ENCODE assay signal across 20 mouse cellular contexts in genomic region chr1:86268492-86269189, GRCm38 (mm10). TPM values are rescaled to one million over a fixed set of nuclear protein-coding genes. Genes with fewer than 3 reads are reported as not detected.
DNase-seq lines count a peak whose midpoint lies in the region; ATAC-seq and TF ChIP-seq lines count a peak whose summit lies in the region.
"Had no signal": no experiment of that assay in that cellular context is flagged by ENCODE, and none has a peak within 500 bp of the region (broad histone marks: within the 10 kb centered on the region; RNA-seq: fewer than 3 reads in every experiment).

No protein-coding gene starts in this region.

- H3K9ac ChIP-seq in liver, embryonic 14.5 days (replicated peaks): no peak overlapping the region; the same call in 1 of the 2 replicates
- H3K9ac ChIP-seq: forebrain, embryonic 15.5 days; heart, embryonic 13.5 days; hindbrain, embryonic 13.5 days had no signal

- no peak for TF ChIP-seq CTCF in liver, embryonic 14.5 days (IDR thresholded peaks at IDR 0.05; ENCODE audit: low read depth)
- TF ChIP-seq CTCF in small intestine, adult 2 months (IDR thresholded peaks at IDR 0.05; ENCODE audit: extremely low read depth, insufficient read length, insufficient replicate concordance, low read depth, low read length): no peak

- no peak overlapping the region; the same call in 1 of the 2 replicates for H3K27ac ChIP-seq in liver, embryonic 14.5 days
- H3K27ac ChIP-seq in small intestine, adult 2 months (ENCODE audit: insufficient read depth, low read depth, low read length): peak overlapping the region; percentile 29; the same call in 1 of the 2 replicates
- H3K27ac ChIP-seq: forebrain, embryonic 15.5 days; heart, embryonic 13.5 days; hindbrain, embryonic 13.5 days; limb, embryonic 10.5 days had no signal

- peaks cover 71% of the 10 kb centered on the region for H3K4me1 ChIP-seq in megakaryocyte, embryonic 14.5 days
- peaks cover 9 to 24% of the 10 kb centered on the region in 2 experiments for H3K4me1 ChIP-seq in liver, embryonic 14.5 days (replicated peaks; ENCODE audit: control insufficient read depth in 2 of 2, insufficient read depth in 2 of 2, low read length in 1 of 2)
- H3K4me1 ChIP-seq in small intestine, adult 2 months (ENCODE audit: control insufficient read depth, insufficient read depth, insufficient read length, low read length): peaks cover 25% of the 10 kb centered on the region
- H3K4me1 ChIP-seq: forebrain, embryonic 15.5 days; heart, embryonic 13.5 days; hindbrain, embryonic 13.5 days had no signal

- WGBS in liver, embryonic 14.5 days (ENCODE audit: insufficient replicate concordance): 29% methylated on average over 9 of the region's 9 CpGs
- WGBS in small intestine, adult 2 months: 59% methylated on average over 9 of the region's 9 CpGs

- no peaks in the 10 kb centered on the region for H3K27me3 ChIP-seq in megakaryocyte, embryonic 14.5 days (replicated peaks)
- no peaks in the 10 kb centered on the region for H3K27me3 ChIP-seq in liver, embryonic 14.5 days (ENCODE audit: control insufficient read depth, insufficient read depth, low read length)
- no peaks in the 10 kb centered on the region for H3K27me3 ChIP-seq in small intestine, adult 2 months (ENCODE audit: control insufficient read depth, insufficient read depth, low read length)
- H3K27me3 ChIP-seq: forebrain, embryonic 15.5 days; heart, embryonic 13.5 days; hindbrain, embryonic 13.5 days had no signal

- TF ChIP-seq EP300 in liver, embryonic 14.5 days (IDR thresholded peaks at IDR 0.05; ENCODE audit: low read depth): peak; percentile 40

- no peak overlapping the region for H3K4me2 ChIP-seq in liver, embryonic 14.5 days (ENCODE audit: low read depth)
- H3K4me2 ChIP-seq: forebrain, embryonic 15.5 days; heart, embryonic 13.5 days; hindbrain, embryonic 13.5 days; midbrain, embryonic 11.5 days had no signal

- peak overlapping the region; percentile 70 for H3K4me3 ChIP-seq in megakaryocyte, embryonic 14.5 days (replicated peaks)
- H3K4me3 ChIP-seq in liver, embryonic 14.5 days (ENCODE audit: insufficient read depth in 1 of 2, low read depth in 2 of 2, low read length in 2 of 2): no peak overlapping the region
- H3K4me3 ChIP-seq in small intestine, adult 2 months (ENCODE audit: low read depth, low read length): no peak overlapping the region
- H3K4me3 ChIP-seq: erythroblast, embryonic 14.5 days; forebrain, embryonic 15.5 days; heart, embryonic 13.5 days; hindbrain, embryonic 13.5 days; limb, embryonic 10.5 days had no signal

- H3K36me3 ChIP-seq in megakaryocyte, embryonic 14.5 days (replicated peaks; ENCODE audit: low read length): no peaks in the 10 kb centered on the region
- H3K36me3 ChIP-seq in liver, embryonic 14.5 days (replicated peaks; ENCODE audit: control insufficient read depth, insufficient read depth, low read depth): no peaks in the 10 kb centered on the region
- H3K36me3 ChIP-seq in small intestine, adult 2 months (ENCODE audit: control insufficient read depth, insufficient read depth, low read length): no peaks in the 10 kb centered on the region
- H3K36me3 ChIP-seq: forebrain, embryonic 15.5 days; heart, embryonic 13.5 days; hindbrain, embryonic 13.5 days; limb, embryonic 10.5 days had no signal

- ATAC-seq in megakaryocyte, adult 5-6 weeks (ENCODE audit: poor library complexity, severe bottlenecking): no peak
- peak; percentile 43 for ATAC-seq in common myeloid progenitor, adult 5-6 weeks (replicated peaks; ENCODE audit: low read depth, poor library complexity, severe bottlenecking)
- peak; percentile 86 for ATAC-seq in liver, embryonic 14.5 days (ENCODE audit: insufficient read depth)
- ATAC-seq: forebrain, embryonic 15.5 days had no signal

- TF ChIP-seq POLR2A in small intestine, adult 2 months (IDR thresholded peaks at IDR 0.05; ENCODE audit: low read depth, low read length): no peak

- DNase-seq in liver, embryonic 14.5 days (ENCODE audit: low read depth in 3 of 3, low spot score in 3 of 3): peak; percentile 45 to 57 (median 55)
- no peak for DNase-seq in layer of hippocampus, adult 9-11 months
- no peak for DNase-seq in left cerebral cortex, adult 8-10 months (ENCODE audit: low spot score in 2 of 2)
- no peak for DNase-seq in urinary bladder, adult 2 months (ENCODE audit: low spot score)
- DNase-seq: adrenal gland, postnatal 10 days; cerebellum, adult 11-12 months; cerebellum, postnatal 25 days; gastrocnemius, postnatal 14 days; heart, adult 18-20 months; lung, adult 18-20 months had no signal

- H3K9me3 ChIP-seq in megakaryocyte, embryonic 14.5 days: no peaks in the 10 kb centered on the region
- no peaks in the 10 kb centered on the region for H3K9me3 ChIP-seq in liver, embryonic 14.5 days (ENCODE audit: control insufficient read depth, low read length)
- H3K9me3 ChIP-seq: forebrain, embryonic 15.5 days; heart, embryonic 13.5 days; hindbrain, embryonic 13.5 days; limb, embryonic 10.5 days had no signal

RNA-seq across cellular contexts. Expression of gene B3gnt7, which starts 34.0 kb away (rescaled TPM):
- polyA plus RNA-seq in megakaryocyte, embryonic 14.5 days (2012; ENCODE audit: insufficient read depth, low replicate concordance): 3.7 and 8.8 TPM in 2 replicates
- total RNA-seq in megakaryocyte, adult 5-6 weeks (2015): 0.27 and 0.36 TPM in 2 replicates
- not detected in 2 replicates for total RNA-seq in megakaryocyte, adult 5-6 weeks (2017)
- 1.7 and 2.2 TPM in 2 replicates for total RNA-seq in common myeloid progenitor, adult 5-6 weeks (2017)
- 1.1 and 1.5 TPM in 2 replicates for polyA plus RNA-seq in liver, embryonic 14.5 days (2012; rRNA removed)
- polyA plus RNA-seq in liver, embryonic 14.5 days (2014; fragmentation: Nextera tagmentation; extraction: Ambion mirVana): 1.0 and 1.6 TPM in 2 replicates
- polyA plus RNA-seq in small intestine, adult 2 months (2012; rRNA removed): 17.9 and 43.6 TPM in 2 replicates
- 1 to 10 TPM in 3 of 4 experiments, under 1 TPM in 1; 0.72 to 1.4 (median 1.2) TPM for total RNA-seq in left cerebral cortex, adult 8-10 months (2022)
- 1.4 and 2.3 TPM in 2 replicates for polyA plus RNA-seq in urinary bladder, adult 2 months (2012; rRNA removed)

Comparison
In these comparisons a context has a peak if more than half of its experiments do, and no peak if none do; other contexts are left out.
1. DNase-seq: peak in liver, embryonic 14.5 days (3 of 3); none in layer of hippocampus, adult 9-11 months (single experiment), left cerebral cortex, adult 8-10 months (0 of 2) and urinary bladder, adult 2 months (single experiment).